Mouse (Mus musculus) layer of hippocampus, adult 8-10 months (tissue): ENCODE measurements around the gene Smarca5. TPM values are rescaled to one million over a fixed set of nuclear protein-coding genes. Genes with fewer than 3 reads are reported as not detected.

ENCODE experiments used
- DNase-seq, 2 experiments: peaks; one replicate each; pipeline ENCODE4 v3.0.0; 2022; ENCODE audit warnings: low spot score in 2 of 2
- total RNA-seq, 4 experiments: library from RNA; stranded (reverse); gene quantifications; 2 replicates each; pipeline ENCODE4 v1.2.4; 2022

Gene Smarca5
- 10 to 100 TPM; 52.2 to 60.2 (median 56.5) TPM for total RNA-seq

DNA sequence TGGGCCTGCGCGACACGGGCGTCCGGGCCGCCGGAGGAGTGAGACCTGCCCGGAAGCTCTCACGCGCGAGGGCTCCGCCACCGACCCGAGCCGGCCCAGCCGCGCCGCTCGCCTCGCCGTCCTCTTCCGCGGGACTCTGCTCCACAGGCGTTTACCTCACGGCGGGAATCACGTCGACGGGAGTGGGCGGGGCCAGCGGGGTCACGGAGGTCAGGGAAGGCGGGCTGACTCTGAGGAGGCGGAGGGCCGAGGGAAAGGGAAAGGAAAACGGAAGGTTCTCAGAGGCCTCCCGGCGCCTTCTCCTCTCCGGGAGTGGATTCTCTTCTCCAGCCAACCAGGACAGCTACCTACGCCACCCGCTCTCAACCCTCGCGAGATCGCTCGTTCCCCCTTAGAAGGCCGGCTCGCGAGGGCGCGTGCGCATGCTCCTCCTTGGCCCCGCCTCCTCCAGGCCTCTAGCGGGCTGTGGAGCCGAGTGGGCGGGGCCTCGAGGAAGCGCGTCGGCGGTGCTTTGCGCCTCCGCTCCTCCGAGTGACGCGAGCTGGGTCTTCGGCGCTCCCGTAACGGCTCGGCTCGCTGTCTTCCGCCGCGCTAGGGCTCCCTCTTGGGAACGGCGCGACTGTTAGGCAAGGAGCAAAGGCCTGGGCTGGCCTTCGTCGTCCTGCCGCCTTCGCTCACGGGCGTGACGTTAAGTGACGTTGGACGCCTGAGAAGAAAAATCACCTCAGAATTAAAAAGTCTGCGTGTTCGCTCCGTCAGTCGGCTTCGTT is at the start of gene Smarca5:
Smarca5 (minus strand) TSS at position 343 of the 770 bp plus-strand sequence.
- peak; percentile 93 for DNase-seq

DNA sequence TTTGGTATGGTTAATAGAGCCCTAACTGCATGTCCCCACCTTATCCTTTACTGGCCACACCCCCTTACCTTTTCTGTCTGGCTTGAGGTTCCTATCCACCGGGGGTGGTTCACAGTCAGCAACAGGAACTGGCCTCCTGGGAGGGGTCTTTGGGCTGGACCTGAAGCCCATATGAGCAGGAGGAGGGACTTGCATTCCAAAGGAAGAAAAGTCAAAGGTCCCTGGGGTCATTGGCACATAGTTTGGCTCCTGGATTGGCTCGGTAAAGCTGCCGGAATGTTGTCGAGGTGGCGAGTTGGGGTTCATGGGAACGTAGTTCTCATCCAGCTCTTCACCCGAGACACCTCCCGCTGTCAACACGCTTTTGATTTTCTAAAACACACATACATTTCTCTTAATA is 45.3 kb upstream of the Smarca5 start:
- no peak for DNase-seq

DNA sequence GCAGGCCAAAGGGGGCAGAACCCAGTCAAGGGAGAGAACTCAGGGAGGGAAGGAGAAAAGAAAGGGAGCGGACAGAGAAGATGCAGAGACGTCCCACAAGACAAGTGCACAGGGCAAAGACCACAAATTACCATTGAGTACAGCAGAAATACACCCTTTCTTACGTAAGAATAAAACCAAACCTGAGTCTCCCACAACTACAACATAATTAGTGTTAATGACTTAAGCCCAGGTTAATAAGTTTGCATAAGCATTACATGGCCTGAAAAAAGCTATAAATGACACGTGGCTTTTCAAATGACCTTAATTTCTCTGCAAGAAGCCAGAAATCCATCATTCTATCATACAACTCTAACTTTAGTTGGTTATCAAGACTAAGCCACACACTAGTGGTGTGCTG is 44.0 kb upstream of the Smarca5 start:
- DNase-seq = no peak

DNA sequence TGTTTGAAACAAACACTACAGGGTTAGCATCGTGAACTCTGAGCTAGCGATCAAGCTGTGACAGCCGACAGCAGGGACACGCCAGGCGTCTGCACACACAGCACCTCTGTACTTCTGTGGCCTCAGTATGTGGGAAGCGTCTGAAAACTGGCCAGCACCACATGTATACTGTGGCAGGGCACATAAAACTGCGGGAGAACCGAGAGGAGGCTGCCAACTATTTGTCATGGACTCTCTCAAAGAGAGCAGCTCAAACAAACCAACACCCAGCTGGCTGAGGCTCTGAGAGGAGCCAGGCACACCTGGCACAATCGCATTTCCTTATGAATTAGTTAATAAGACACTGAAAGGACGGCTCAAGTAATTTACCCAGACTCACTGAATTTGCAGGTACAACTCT is 42.0 kb upstream of the Smarca5 start:
- no peak for DNase-seq

DNA sequence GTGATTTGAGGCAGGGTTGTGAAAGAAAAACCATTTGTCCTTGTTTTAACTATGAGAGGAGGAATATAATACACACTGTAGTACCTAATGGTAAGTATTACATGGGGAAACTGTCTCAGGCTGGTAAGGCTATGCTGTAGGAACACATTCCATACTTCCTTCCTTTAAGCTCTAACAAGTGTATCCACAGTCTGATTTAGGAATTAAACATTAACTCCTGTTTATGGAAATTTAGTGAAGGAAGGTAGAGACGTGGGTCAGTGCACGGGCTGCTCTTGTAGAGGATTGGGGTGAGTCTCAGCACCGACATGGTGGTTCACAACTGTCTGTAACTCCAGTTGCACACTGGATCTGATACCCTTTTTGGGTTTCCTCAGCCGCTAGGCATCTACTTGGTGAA is 41.0 kb upstream of the Smarca5 start:
- DNase-seq = no peak

DNA sequence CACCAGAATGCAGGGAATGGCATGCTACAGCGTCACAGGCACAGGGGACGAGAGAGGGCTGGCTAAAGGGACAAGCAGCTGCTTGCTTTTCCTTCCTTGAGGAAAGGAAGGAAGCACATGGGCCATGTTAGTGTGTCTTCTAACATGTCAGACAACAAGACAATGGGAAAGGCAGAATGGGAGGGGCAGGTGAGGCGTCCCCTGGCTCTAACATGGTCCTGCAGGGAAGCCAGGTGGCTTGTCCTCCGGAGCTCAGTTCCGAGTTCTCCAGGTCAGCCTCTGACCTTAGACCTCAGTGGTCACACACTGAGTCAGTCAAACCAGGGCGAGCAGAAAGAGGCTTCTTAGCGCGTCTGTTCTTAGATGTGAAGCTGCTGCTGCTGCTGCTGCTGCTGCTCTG is 37.1 kb upstream of the Smarca5 start:
- no peak for DNase-seq

DNA sequence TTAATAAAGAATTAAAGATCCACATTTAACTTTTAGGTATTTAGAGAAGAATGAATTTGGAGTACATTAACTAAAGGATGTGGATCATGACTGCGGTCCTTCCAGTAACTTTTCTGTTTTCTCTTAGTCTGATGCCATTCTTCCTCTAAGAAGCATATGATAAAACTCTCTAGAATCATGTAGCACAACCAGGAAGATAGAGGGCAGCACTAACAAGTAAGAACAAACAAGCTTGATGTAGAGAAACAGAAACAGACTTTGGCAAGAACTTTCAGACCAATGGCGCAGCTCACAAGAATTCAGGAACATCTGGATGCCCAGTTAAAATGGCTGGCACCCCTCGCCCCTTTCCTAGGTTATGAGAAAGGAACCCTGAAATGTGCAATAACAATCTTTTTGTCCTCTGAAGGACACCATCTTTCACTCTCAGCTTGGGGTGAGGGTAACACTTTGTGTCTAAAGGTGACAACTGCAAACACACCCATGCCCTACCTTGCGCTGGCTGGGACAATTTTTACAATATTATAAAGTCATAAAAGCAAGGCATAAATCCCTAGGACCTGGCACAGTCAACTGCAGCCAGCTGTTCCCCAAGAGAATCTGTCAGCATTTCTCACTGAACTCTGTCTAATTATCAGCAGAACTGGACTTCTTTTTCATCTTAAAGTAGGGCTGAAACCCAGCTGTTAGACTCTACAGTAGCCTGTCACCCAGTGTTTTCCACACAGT is 33.6 kb upstream of the Smarca5 start:
- no peak for DNase-seq

DNA sequence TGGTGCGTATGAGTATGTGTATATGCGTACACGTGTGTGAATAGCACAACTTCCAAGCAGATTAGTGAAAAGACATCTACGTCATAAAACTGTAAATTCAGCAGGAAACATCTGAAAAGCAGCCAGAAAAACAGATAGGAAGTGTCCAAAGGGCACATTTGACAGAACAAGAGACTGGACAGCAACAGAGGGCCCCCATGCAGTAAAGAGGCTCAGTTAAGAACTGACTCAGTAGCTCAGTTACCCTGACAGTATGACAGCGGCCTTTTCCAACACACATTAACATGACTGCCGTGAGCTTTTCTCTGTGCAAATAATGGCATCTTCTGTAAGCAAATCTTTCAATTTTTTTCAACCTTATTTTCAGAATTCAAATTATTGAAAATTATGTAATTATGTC is 29.2 kb upstream of the Smarca5 start:
- DNase-seq = no peak

DNA sequence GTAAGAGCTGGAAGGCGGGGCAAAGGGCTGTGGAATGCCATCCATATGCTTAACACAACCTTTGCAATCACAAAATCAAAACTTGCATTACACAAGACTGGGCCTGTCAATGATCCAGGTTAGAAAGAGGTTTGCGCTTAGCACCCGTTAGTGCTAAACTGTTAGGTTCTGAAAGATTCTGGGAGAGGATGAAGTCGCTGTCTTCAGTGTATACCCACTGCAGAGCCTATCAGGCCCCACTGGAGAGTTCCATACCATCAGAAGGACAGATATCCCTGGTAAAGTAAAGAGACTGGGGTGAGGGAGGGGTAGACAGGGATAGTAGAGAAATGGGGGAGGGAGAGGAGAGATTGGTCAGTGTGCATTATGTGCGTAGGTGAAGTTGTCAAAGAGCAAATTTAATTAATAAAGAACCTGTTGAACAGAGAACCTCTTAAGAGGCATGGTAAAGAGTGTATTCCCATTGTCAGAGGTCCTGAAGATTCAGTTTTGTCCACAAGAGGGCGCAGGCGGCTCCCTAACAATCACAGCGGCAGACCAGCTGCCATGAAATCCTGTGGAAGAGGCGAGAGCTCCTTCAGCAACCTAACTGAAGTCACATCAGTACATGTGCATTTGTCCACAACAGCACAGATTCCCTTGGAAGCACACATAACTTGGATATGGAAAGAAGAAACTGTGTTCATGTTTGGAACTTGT is 13.9 kb upstream of the Smarca5 start:
- DNase-seq = peak; percentile 58 to 88

DNA sequence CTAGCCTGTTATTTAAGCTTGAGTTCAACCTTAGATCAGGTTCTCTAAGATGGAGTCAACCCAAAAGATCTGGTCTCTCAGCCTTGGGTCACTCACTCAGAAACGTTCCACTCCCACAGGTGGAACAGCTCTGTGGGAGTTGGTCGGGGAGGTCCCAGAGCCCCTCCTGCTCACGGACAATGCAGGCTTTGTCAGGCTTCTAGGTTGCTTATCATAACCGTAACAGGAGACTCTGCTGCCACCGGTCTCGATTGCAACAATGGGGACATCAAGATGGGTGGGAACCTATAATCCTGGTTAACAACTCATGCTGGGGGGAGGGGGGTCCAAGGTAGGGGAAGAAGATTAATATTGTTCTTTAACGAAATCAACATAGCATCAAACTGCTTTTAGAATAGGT is 13.1 kb upstream of the Smarca5 start:
- no peak for DNase-seq

DNA sequence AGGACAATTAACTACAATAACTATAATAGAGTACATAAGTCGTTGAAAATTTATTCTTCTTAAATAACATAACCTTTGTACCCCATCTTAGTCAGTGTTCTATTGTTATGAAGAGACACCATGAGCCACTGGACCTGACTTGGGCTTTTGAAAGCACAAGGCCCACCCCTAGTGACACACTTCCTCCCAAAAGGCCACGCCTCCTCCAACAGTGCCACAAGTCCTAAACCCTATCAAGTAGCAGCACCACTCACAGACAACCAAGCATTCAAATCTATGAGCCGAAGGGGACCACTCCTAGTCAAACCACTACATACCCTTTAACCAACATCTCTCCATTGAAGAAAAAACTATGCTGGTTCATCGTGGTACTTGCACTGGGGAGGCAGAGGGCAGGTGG is 9.8 kb upstream of the Smarca5 start:
- DNase-seq = no peak

DNA sequence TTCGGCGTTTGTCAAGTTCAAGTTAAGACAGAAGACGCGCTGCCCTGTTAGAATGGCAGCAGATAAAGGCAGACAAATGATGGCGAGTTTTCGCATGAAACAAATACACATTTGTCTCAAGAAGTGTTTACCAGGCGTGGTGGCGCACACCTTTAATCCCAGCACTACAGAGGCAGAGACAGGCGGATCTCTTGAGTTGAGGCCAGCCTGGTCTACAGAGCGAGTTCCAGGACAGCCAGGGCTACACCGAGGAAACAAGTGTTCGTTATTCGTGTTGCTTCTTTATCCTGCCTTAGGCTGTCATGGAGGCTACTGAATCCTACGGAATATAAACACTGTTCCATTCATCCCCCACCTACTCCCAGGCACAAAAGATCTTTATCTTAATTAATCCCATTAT is 635 bp upstream of the Smarca5 start:
- no peak for DNase-seq

DNA sequence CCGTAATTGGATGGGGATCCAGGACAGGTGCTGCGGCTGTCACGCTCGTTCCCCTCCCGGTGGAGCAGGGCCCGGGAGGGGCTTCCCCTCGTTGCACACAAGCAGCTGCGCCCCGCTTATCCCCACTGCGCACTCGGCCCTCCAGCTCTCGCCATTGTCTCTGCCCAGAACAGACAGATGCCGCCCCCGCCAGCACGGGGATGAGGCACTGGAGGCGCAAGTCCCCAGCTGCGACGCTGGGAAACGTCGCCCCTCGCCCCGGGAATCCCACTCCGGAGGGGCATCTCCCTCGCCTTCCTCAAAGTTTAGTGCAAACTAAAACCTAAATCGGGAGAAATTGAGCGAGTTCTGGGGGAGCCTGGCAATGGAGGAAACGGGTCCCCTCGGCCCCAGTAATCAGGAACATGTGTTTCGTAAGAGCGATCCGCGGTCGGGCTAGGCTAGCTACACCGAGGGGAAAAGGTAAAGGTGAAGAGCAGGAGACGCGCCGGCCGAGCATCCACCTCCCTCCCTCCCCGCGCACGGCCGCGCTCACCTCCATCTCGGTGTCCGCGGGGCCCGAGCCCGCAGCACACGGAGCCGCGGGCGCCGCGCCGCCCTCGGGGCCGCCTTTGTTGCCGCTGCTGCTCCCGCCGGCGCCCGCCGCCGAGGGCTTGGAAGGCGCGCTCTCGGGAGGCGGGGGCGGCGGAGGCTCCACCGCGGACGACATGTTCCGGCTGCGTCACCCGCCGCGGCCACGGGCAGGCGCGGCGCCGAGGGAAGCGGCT is 726 bp downstream of the Smarca5 start:
- DNase-seq = peak; percentile 55

DNA sequence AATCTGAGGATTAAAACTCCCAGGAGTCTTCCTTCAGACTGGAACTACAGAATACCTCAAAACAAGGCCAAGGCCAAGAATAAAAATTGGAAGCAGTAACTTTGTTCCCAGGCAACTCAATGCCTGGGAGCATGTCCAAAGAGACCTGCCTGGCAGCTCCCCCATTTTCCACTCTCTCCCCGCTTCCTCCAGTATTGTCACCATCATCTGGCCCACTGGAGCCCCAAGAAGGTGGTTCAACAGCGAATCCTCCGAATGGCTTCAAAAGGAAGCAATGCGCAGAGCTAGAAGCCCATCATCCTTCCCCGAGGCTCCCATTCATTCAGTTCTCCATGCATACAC is 1.3 kb downstream of the Smarca5 start:
- DNase-seq = peak in 1 of 2 experiments; percentile 11

DNA sequence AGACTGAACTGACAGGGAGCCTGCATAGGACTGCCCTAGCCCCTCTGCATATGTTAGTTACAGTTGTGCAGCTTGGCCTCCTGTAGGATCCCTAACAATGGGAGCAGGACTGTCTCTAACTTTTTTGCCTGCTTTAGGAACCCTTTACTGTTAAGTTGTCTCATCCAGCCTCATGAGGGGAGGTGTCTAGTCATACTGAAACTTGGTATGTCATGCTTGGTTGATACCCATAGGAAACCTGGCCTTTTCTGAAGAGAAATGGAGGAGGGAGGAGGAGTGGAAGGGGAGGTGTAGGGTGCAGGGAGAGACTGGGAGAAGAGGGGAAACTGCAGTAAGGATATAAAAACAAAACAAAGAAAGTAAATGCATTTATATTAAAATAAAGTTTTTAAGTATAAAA is 7.0 kb downstream of the Smarca5 start:
- DNase-seq = no peak

DNA sequence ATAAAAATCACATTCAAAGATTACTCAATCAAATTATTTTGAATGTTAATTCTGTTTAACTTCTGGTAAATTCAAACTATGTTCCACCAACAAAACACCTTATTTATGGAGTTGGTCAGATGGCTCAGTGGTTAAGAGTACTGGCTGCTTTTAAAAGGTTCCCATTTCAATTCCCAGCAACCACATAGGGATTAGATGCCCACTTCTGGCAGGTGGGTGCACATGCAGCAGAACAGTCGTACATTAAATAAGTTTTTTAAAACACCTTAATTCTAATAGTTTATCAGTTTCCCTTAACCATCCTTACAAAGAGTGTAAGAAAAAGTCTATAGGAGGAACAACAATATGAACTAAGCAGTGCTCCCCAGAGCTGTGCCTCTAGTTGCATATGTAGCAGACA is 24.8 kb downstream of the Smarca5 start:
- DNase-seq = no peak

DNA sequence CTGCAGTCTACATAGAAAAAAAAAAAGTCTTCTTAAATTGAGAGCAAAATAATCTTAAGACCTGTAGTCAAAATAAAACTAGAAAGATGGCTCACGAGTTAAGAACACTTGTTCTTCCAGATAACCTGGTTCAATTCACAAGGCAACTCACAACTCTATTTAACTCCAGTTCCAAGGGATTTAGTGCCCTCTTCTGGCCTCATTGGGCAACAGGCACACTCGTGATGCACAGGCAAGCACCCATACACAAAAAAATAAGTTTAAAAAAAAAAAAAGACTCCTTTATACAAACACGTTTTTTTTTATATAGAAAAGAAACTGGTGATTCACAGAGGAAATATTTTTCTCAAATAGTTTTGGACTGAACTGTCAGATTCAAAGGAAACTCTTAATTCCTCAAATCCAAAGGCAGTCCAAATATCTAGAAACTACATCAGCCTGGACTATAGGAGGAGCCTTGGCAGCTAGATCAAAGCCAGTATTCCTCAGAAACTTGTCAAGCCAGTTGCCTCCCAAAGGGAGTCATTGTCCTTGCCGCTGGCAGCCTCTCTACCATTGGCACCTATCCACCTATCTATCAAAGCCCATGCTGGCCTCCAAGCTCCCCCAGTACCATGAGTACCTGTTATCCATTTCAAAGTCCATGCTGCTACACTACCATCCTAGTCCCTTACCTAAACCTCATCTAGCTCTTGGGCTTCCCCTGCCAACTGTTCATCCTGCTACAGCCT is 28.5 kb downstream of the Smarca5 start:
- no peak for DNase-seq

DNA sequence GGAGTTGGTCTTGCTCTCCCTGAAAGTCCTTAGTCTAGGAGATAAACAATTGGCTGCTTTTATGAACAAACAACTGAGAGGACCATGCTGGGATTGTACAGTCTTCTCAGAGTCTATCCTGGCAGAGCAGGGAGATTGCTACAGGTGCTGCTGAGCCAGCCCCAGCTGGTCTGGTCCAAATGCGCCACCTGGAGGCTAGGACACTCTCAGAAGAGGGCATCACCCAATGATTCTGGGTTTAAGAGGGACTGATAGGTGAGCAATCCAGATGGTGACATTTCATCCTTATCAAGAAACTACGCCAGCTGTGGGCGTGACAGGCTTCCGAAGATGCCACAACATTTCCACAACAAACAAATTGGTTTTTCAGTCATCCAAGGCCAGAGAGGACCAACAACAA is 51.2 kb downstream of the Smarca5 start:
- DNase-seq = peak in 1 of 2 experiments; percentile 53

DNA sequence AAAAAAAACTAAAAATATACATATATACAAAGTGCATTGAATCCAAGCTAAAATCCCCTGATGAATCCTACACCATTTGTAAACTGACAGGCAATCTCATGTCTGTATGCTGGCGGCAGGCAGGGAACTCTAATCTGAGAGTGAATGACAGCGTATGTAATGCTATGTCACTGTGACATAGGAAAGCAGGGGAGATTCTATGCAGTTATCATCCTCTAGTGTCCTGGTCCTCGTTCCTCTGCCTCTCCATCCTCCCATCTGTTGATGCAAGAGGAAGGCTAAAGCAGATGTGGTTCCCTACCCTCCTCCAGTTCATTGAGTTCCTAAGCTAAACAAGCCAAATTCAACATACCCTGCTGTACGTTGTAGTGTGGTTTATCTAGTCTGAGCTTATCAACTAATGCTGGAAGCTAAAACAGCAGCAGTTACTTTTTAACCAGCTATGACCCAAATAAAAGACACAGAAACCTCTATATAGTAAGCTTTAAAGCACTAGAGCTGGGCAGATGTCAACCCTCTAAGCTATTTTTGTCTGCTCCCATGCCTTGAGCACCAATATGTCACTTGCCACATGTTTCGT is 55.5 kb downstream of the Smarca5 start:
- no peak for DNase-seq

DNA sequence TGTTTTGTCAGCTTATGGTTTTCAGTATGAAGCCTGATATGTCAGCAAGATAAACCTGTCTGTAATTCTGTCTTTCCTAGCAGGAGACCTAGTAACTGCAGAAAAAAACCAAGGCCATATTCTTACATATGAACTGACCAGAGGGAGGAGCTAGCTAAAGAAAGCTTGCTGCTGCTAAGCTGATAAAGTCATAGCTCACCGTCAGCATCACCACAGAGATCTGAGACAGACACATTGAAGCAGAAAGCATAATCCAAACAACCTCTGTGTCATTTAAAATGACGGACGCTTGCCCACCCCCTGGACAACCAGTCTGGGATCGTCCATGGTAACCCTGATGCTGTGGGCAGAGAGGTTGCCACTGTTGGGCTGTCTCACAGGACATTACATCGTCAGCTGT is 56.7 kb downstream of the Smarca5 start:
- no peak for DNase-seq
